Mouse (Mus musculus): Measurements from ENCODE around the gene Iqcf3.

DNA sequence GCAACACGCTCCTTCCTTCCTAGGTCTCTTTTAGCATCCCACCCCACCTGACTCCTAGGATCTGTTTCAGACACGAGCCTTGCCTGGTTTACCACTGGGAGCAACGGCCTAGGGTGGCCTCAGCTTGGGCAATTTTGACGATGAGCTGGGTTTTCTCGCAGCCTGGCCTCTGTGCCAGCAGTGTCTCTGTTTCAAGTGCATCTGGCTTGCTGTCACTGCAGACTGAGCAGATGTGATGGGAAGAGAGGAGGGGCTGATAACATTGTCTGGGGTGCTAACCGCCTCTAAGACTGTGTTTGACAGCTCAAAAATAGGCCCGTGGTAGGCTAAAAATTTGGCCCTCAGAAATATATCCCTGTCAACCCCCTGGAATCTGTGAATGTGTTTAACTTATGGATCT, 34.4 kb upstream of the Iqcf3 start:
- no peak for TF ChIP-seq CTCF (IDR thresholded peaks at IDR 0.05; ENCODE audit: control insufficient read depth, insufficient read depth, insufficient read length)
- TF ChIP-seq MYOG (IDR thresholded peaks at IDR 0.05; ENCODE audit: control insufficient read depth, extremely low read depth, insufficient read length), result no peak
- no peak for TF ChIP-seq MAX (IDR thresholded peaks at IDR 0.05)
- TF ChIP-seq CEBPB (IDR thresholded peaks at IDR 0.05; ENCODE audit: low read depth), result no peak
- TF ChIP-seq MYOD1 (IDR thresholded peaks at IDR 0.05; ENCODE audit: control insufficient read depth, insufficient read length, low read depth), result no peak
- no peak for TF ChIP-seq FOSL1 (IDR thresholded peaks at IDR 0.05; ENCODE audit: insufficient read depth, low read length, poor library complexity, severe bottlenecking)

Measured in C2C12 (cell line).